Mouse (Mus musculus) cerebellum, postnatal 14 days (tissue): ENCODE measurements around the gene Sptlc2.
A peak's percentile ranks its signal among the peaks of the same experiment; 100 is the strongest.

Source experiments
- DNase-seq, 2 experiments: peaks; one replicate each; pipeline ENCODE4 v3.0.0; 2021; ENCODE audit warnings: mixed read lengths in 2 of 2

Gene Sptlc2

GRCm38 (mm10) chr12:87394316-87394715, 6.2 kb upstream of the Sptlc2 start:
- no peak for DNase-seq

- no peak for DNase-seq
Measured at GRCm38 (mm10) chr12:87393447-87394145, 5.4 kb upstream of the Sptlc2 start.

- no peak for DNase-seq
Measured at GRCm38 (mm10) chr12:87391355-87391754, 3.2 kb upstream of the Sptlc2 start.

- no peak for DNase-seq
Measured at GRCm38 (mm10) chr12:87389231-87389630, 1.1 kb upstream of the Sptlc2 start.

GRCm38 (mm10) chr12:87387171-87388121, 709 bp downstream of the Sptlc2 start:
- peak; percentile 63 to 65 for DNase-seq

- DNase-seq: no peak
Measured at GRCm38 (mm10) chr12:87385051-87385450, 3.1 kb downstream of the Sptlc2 start.

- DNase-seq: no peak
Measured at GRCm38 (mm10) chr12:87381380-87381682, 6.8 kb downstream of the Sptlc2 start.

GRCm38 (mm10) chr12:87380586-87381379, 7.4 kb downstream of the Sptlc2 start:
- no peak for DNase-seq

- no peak for DNase-seq
Measured at GRCm38 (mm10) chr12:87379496-87379895, 8.7 kb downstream of the Sptlc2 start.

- DNase-seq: no peak
Measured at GRCm38 (mm10) chr12:87374159-87374558, 14.0 kb downstream of the Sptlc2 start.

- no peak for DNase-seq
Measured at GRCm38 (mm10) chr12:87369319-87369718, 18.8 kb downstream of the Sptlc2 start.

- DNase-seq: no peak
Measured at GRCm38 (mm10) chr12:87368092-87368491, 20.1 kb downstream of the Sptlc2 start.

- DNase-seq: no peak
Measured at GRCm38 (mm10) chr12:87365676-87366075, 22.5 kb downstream of the Sptlc2 start.

GRCm38 (mm10) chr12:87362111-87362510, 26.0 kb downstream of the Sptlc2 start:
- no peak for DNase-seq

- DNase-seq: no peak
Measured at GRCm38 (mm10) chr12:87348029-87348428, 40.1 kb downstream of the Sptlc2 start.

- peak in 1 of 2 experiments; percentile 9 for DNase-seq
Measured at GRCm38 (mm10) chr12:87347511-87347910, 40.6 kb downstream of the Sptlc2 start.

GRCm38 (mm10) chr12:87343084-87343605, 45.0 kb downstream of the Sptlc2 start:
- DNase-seq: no peak

GRCm38 (mm10) chr12:87338082-87338481, 50.1 kb downstream of the Sptlc2 start:
- DNase-seq: no peak

GRCm38 (mm10) chr12:87334886-87335285, 53.3 kb downstream of the Sptlc2 start:
- peak; percentile 42 to 61 for DNase-seq

GRCm38 (mm10) chr12:87333794-87334193, 54.4 kb downstream of the Sptlc2 start:
- no peak for DNase-seq

GRCm38 (mm10) chr12:87332511-87332910, 55.6 kb downstream of the Sptlc2 start:
- peak; percentile 51 to 74 for DNase-seq

GRCm38 (mm10) chr12:87331908-87332307, 56.2 kb downstream of the Sptlc2 start:
- DNase-seq: peak in 1 of 2 experiments; percentile 10

GRCm38 (mm10) chr12:87331053-87331456, 57.1 kb downstream of the Sptlc2 start:
- DNase-seq: peak; percentile 56 to 71
